Mouse (Mus musculus) testis, postnatal 10 days (tissue): ENCODE data around the gene Ermp1.
"Not testable (repeated sequence)": the region's sequence is repeated elsewhere in the genome, so short reads cannot be mapped to it uniquely, and the experiment has no call there.

ENCODE experiments used
- DNase-seq: peaks from one replicate; pipeline ENCODE4 v3.0.0; 2021; ENCODE audit warnings: low spot score

Ermp1 gene

GRCm38 (mm10) chr19:29603548-29604353 lies 44.5 kb downstream of the Ermp1 start:
- DNase-seq, result no peak

GRCm38 (mm10) chr19:29598981-29599380 lies 49.2 kb downstream of the Ermp1 start:
- DNase-seq, result no peak

- no peak for DNase-seq
Observed at GRCm38 (mm10) chr19:29596985-29597384, 51.2 kb downstream of the Ermp1 start.

GRCm38 (mm10) chr19:29596276-29596675 lies 51.9 kb downstream of the Ermp1 start:
- DNase-seq, result no peak

GRCm38 (mm10) chr19:29593783-29594182 lies 54.4 kb downstream of the Ermp1 start:
- not testable (repeated sequence) for DNase-seq

- DNase-seq, result no peak
Observed at GRCm38 (mm10) chr19:29583734-29584133, 64.5 kb downstream of the Ermp1 start.

- no peak for DNase-seq
Observed at GRCm38 (mm10) chr19:29582439-29582838, 65.8 kb downstream of the Ermp1 start.

- no peak for DNase-seq
Observed at GRCm38 (mm10) chr19:29566512-29566911, 81.7 kb downstream of the Ermp1 start.

GRCm38 (mm10) chr19:29563258-29563779 lies 84.9 kb downstream of the Ermp1 start:
- DNase-seq, result peak; percentile 66

GRCm38 (mm10) chr19:29562603-29563002 lies 85.6 kb downstream of the Ermp1 start:
- no peak for DNase-seq

- no peak for DNase-seq
Observed at GRCm38 (mm10) chr19:29562166-29562565, 86.0 kb downstream of the Ermp1 start.
